Mouse (Mus musculus) lung, postnatal 0 days (tissue): Measurements from ENCODE around the gene Plekhh3. TPM values are rescaled to one million over a fixed set of nuclear protein-coding genes. Genes with fewer than 3 reads are reported as not detected.

Source experiments
- ATAC-seq: fragments of 200-750 bp; cut with Nextera tagmentation; 2 replicates; pipeline ENCODE4 v1.8.0; 2017; ENCODE audit warnings: moderate library complexity
- DNase-seq: peaks from one replicate; pipeline ENCODE4 v3.0.0-alpha.2; 2016; ENCODE audit warnings: low spot score
- H3K27ac ChIP-seq: fragments of 300-500 bp; sonication (generic); 2 replicates; pipeline ENCODE4 v1.5.1; 2014; ENCODE audit warnings: antibody characterized with exemption, mild to moderate bottlenecking, low read length, mixed read lengths
- H3K27me3 ChIP-seq: fragments of 300-500 bp; sonication (generic); replicated peaks from 2 replicates; pipeline ENCODE4 v1.6.1; 2014; ENCODE audit warnings: low read length, mixed read lengths; ENCODE audit not compliant: insufficient read depth
- H3K36me3 ChIP-seq: fragments of 300-500 bp; sonication (generic); 2 replicates; pipeline ENCODE4 v1.6.1; 2014; ENCODE audit warnings: low read length, mixed read lengths; ENCODE audit not compliant: insufficient read depth
- H3K4me1 ChIP-seq: fragments of 300-500 bp; sonication (generic); 2 replicates; pipeline ENCODE4 v1.6.1; 2014; ENCODE audit warnings: antibody characterized with exemption, low read depth, low read length, mixed read lengths; ENCODE audit not compliant: insufficient read depth
- H3K4me2 ChIP-seq: fragments of 300-500 bp; sonication (generic); replicated peaks from 2 replicates; pipeline ENCODE4 v1.6.1; 2014; ENCODE audit warnings: low read depth, mild to moderate bottlenecking, low read length, moderate library complexity, mixed read lengths
- H3K4me3 ChIP-seq: fragments of 300-500 bp; sonication (generic); 2 replicates; pipeline ENCODE4 v1.5.1; 2014; ENCODE audit warnings: low read depth, low read length
- H3K9ac ChIP-seq: fragments of 300-500 bp; sonication (generic); replicated peaks from 2 replicates; pipeline ENCODE4 v1.6.1; 2014; ENCODE audit warnings: low read depth, mild to moderate bottlenecking
- H3K9me3 ChIP-seq: fragments of 300-500 bp; sonication (generic); 2 replicates; pipeline ENCODE4 v1.6.1; 2016; ENCODE audit warnings: low read length, mixed read lengths
- CTCF ChIP-seq: IDR thresholded peaks from 2 replicates; pipeline ENCODE4 v1.5.1; 2016; ENCODE audit warnings: antibody characterized with exemption, mild to moderate bottlenecking
- EP300 ChIP-seq: IDR thresholded peaks from 2 replicates; pipeline ENCODE4 v1.6.1; 2016; ENCODE audit warnings: antibody characterized with exemption, mild to moderate bottlenecking, control low read depth
- WGBS: fragments of 180-500 bp; shearing (Covaris S2); extraction: QIAGEN DNeasy Blood & Tissue Kit; methylation state at CpG from one replicate; pipeline ENCODE4 v1.1.7; 2014; 5-methylcytosine and 5-hydroxymethylcytosine counted together
- polyA plus RNA-seq: library from polyadenylated mRNA; unstranded; fragments of >200 nt; fragmentation: Nextera tagmentation; extraction: Ambion mirVana; gene quantifications from 2 replicates; pipeline ENCODE4 v1.2.1, GENCODE M21; 2015

Gene Plekhh3
- polyA plus RNA-seq, 1 experiment from 2014 or later = 14.2 TPM

DNA sequence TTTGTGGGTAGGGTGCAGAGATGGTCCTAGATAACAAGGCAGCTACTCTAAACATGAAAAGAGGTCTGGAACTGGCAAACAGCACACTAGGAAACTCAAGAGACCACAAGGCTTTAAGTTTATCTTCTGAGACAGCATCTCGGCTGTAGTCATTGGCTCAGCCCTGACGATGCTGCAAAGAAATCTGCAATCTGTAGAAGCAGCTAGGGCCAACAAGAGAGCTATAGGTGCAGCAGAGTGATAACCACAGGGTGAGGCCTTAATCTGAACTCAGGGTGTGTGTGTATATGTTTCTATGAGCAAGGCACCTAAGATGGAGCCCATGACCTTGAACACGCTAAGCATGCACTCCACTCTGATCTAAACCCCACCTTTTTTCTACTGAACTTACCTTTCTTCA, 28.4 kb upstream of the Plekhh3 start:
- no peak overlapping the region for H3K9ac ChIP-seq
- no peaks in the 10 kb centered on the region for H3K27me3 ChIP-seq
- H3K9me3 ChIP-seq = no peaks in the 10 kb centered on the region
- peaks cover 50% of the 10 kb centered on the region for H3K36me3 ChIP-seq
- no peak overlapping the region for H3K27ac ChIP-seq
- no peak overlapping the region for H3K4me3 ChIP-seq
- no peaks in the 10 kb centered on the region for H3K4me1 ChIP-seq
- 72% methylated on average over 3 of the region's 3 CpGs for WGBS
- TF ChIP-seq EP300 (no peak), CTCF (no peak)
- ATAC-seq = no peak
- no peak overlapping the region for H3K4me2 ChIP-seq
- no peak for DNase-seq

DNA sequence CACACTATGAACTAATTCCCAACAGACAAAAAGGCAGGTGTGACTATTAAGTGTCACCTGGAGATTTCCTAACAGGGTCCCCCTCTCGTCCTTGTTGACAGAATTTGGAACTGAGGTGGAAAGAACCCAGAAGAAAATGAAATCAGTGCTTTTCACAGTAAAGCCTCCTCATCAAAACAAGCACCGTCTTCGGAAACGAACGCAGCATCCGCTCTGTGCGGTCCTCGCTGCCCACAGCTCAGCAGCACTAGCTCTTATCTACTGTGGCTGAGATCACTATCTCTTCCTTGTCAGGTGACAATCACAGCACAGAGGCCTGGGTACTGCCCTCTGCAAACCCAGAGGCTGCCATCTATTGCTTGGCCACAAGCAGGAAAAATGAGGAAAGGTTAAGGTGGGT, 25.0 kb upstream of the Plekhh3 start:
- H3K9ac ChIP-seq = no peak overlapping the region
- WGBS = 81% methylated on average over 8 of the region's 8 CpGs
- H3K36me3 ChIP-seq = peaks cover 44% of the 10 kb centered on the region

DNA sequence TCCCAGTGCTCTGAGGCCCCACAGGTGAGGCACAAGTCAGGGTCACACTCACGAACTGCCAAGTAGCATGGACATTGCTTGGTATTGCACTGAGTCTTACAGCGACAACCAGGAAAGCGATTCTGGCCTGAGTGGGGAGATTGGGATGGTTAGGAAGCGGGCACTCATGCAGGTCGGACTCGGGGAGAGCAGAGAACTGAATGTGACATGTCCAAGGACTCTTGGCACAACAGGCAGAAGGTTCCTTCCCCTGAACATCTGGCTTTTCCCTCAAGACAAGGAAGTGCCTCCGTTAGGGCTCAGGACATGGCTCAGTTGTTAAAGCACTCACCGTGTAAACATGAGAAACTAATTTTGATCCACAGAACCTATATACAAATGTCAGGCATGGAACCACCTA, 24.4 kb upstream of the Plekhh3 start:
- H3K27me3 ChIP-seq = no peaks in the 10 kb centered on the region
- DNase-seq (no peak), ATAC-seq (no peak)
- no peak overlapping the region for H3K9ac ChIP-seq
- H3K4me2 ChIP-seq = no peak overlapping the region
- H3K36me3 ChIP-seq = peaks cover 38% of the 10 kb centered on the region
- 77% methylated on average over 8 of the region's 8 CpGs for WGBS
- H3K4me1 ChIP-seq = no peaks in the 10 kb centered on the region
- TF ChIP-seq EP300 (no peak), CTCF (no peak)
- H3K9me3 ChIP-seq = no peaks in the 10 kb centered on the region
- H3K4me3 ChIP-seq = no peak overlapping the region
- H3K27ac ChIP-seq = no peak overlapping the region

More for the DNA sequence above, 25.0 kb upstream of the Plekhh3 start:
- H3K9me3 ChIP-seq = no peaks in the 10 kb centered on the region
- ATAC-seq = no peak
- TF ChIP-seq CTCF (no peak), EP300 (no peak)
- no peaks in the 10 kb centered on the region for H3K4me1 ChIP-seq
- no peak for DNase-seq
- H3K27ac ChIP-seq = no peak overlapping the region
- no peaks in the 10 kb centered on the region for H3K27me3 ChIP-seq
- H3K4me2 ChIP-seq = no peak overlapping the region
- H3K4me3 ChIP-seq = no peak overlapping the region

DNA sequence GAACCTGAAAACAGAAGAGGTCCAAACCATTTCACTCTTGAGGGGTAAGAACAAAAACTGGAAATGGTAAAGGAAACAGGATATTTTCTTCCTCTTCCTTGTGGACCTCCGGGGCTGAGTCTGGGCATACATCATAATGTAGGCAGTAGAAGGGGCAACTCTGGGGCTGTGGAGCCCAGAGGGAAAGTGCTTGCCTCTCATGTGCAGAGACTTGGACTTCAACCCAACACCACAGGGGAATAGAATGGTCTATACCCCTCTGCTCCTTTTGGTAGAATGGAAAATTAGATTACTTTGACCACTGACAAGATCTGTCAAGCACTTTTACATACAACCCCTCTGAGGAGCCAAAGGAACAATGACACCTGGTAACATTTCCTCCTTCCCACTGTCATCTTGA, 23.9 kb upstream of the Plekhh3 start:
- no peak for ATAC-seq
- 56% methylated on average over 1 of the region's 1 CpGs for WGBS
- no peaks in the 10 kb centered on the region for H3K27me3 ChIP-seq
- no peak overlapping the region for H3K9ac ChIP-seq
- no peaks in the 10 kb centered on the region for H3K4me1 ChIP-seq
- H3K27ac ChIP-seq = no peak overlapping the region
- no peak overlapping the region for H3K4me2 ChIP-seq
- no peak overlapping the region for H3K4me3 ChIP-seq
- no peak for DNase-seq
- H3K36me3 ChIP-seq = peaks cover 34% of the 10 kb centered on the region
- H3K9me3 ChIP-seq = no peaks in the 10 kb centered on the region
- TF ChIP-seq CTCF (no peak), EP300 (no peak)

DNA sequence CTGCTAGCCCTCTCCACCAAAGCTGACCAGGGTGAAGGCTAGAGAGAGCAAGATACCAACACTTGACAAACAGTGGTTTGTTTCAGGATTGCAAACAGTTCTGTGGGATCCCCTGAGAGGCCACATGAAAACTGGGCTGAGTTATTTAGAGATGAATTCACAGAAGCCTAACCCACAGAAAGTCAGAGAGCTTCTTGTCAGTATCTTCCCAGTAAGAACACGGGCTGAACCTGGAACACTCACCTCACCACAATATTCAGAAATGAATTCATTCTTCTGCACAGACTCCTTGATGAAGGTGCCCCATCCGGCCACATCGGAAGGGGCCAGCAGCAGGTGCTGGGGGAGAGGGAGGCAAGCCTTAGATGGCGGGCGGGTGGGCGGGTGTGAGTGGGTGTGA, 23.5 kb upstream of the Plekhh3 start:
- H3K4me1 ChIP-seq = no peaks in the 10 kb centered on the region
- no peak for DNase-seq
- H3K4me3 ChIP-seq = no peak overlapping the region
- no peak for TF ChIP-seq EP300
- no peak for TF ChIP-seq CTCF
- H3K4me2 ChIP-seq = no peak overlapping the region
- peaks cover 30% of the 10 kb centered on the region for H3K36me3 ChIP-seq
- 77% methylated on average over 6 of the region's 6 CpGs for WGBS
- no peak for ATAC-seq
- no peaks in the 10 kb centered on the region for H3K9me3 ChIP-seq
- H3K27ac ChIP-seq = no peak overlapping the region
- no peak overlapping the region for H3K9ac ChIP-seq
- no peaks in the 10 kb centered on the region for H3K27me3 ChIP-seq

DNA sequence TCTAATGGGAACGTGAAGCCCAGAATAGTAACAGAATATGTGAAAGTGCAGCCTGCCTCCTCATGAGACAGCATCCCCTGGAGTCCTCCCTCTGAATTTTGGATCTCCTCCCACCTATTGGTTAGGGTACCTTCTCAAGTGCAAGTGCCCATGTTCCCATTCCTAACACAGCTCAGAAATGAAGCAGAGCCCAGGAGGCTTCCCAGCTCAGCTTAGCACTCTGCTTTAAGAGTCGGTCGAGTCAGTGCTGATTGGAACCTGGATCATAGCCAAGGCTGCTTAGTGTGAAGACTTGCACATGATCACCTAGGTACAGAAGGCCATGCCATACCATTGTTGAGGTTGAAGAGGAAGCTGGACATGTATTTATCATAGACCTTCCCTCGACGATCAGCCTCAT, 23.0 kb upstream of the Plekhh3 start:
- ATAC-seq = no peak
- no peaks in the 10 kb centered on the region; the same call in 1 of the 2 replicates for H3K4me1 ChIP-seq
- no peaks in the 10 kb centered on the region for H3K27me3 ChIP-seq
- H3K4me2 ChIP-seq = no peak overlapping the region
- H3K36me3 ChIP-seq = peaks cover 27% of the 10 kb centered on the region
- no peak for DNase-seq
- TF ChIP-seq EP300 = no peak
- TF ChIP-seq CTCF = no peak
- H3K27ac ChIP-seq = no peak overlapping the region
- no peaks in the 10 kb centered on the region for H3K9me3 ChIP-seq
- 47% methylated on average over 5 of the region's 5 CpGs for WGBS
- H3K4me3 ChIP-seq = no peak overlapping the region
- no peak overlapping the region for H3K9ac ChIP-seq

DNA sequence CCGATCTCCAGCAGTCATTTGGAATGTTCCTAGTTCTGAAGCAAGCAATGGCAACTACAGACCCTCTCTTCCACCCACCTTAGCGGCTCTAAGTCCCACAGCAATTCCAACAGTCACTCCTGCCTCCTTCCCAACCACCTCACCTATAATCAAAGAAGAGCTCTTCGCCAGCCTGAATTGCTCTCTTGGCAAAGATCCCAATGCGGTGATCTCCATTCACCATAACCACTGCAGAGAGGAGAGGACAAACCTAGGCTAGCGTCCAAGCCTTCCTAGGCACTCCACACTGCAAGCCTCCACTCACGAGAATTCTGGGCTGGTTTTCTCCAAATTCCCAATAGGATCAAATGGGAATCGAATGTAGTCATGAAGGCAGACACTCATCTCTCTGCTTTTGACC, 21.9 kb upstream of the Plekhh3 start:
- no peak for DNase-seq
- peaks cover 22% of the 10 kb centered on the region for H3K36me3 ChIP-seq
- no peak overlapping the region for H3K27ac ChIP-seq
- ATAC-seq = no peak
- 79% methylated on average over 7 of the region's 7 CpGs for WGBS
- no peaks in the 10 kb centered on the region for H3K9me3 ChIP-seq
- H3K9ac ChIP-seq = no peak overlapping the region
- no peaks in the 10 kb centered on the region; the same call in 1 of the 2 replicates for H3K4me1 ChIP-seq
- no peak overlapping the region for H3K4me3 ChIP-seq
- H3K27me3 ChIP-seq = no peaks in the 10 kb centered on the region
- no peak overlapping the region for H3K4me2 ChIP-seq
- TF ChIP-seq EP300 = no peak
- TF ChIP-seq CTCF = no peak
